Mouse (Mus musculus): ENCODE measurements around the gene Lrrc2.

Lrrc2 gene

GRCm38 (mm10) chr9:110947900-110948299 is 3.4 kb upstream of the Lrrc2 start:
- DNase-seq (ENCODE audit: low read depth, low spot score) = no peak

- DNase-seq (ENCODE audit: low read depth, low spot score) = no peak
Measured at GRCm38 (mm10) chr9:110948813-110949310, 2.5 kb upstream of the Lrrc2 start.

- DNase-seq (ENCODE audit: low read depth, low spot score) = no peak
Measured at GRCm38 (mm10) chr9:110950109-110950508, 1.2 kb upstream of the Lrrc2 start.

- no peak for DNase-seq (ENCODE audit: low read depth, low spot score)
Measured at GRCm38 (mm10) chr9:110951866-110952265, 521 bp downstream of the Lrrc2 start.

- no peak for DNase-seq (ENCODE audit: low read depth, low spot score)
Measured at GRCm38 (mm10) chr9:110952398-110952797, 1.1 kb downstream of the Lrrc2 start.

GRCm38 (mm10) chr9:110952931-110953549 is 1.7 kb downstream of the Lrrc2 start:
- no peak for DNase-seq (ENCODE audit: low read depth, low spot score)

- peak; percentile 71 for DNase-seq (ENCODE audit: low read depth, low spot score)
Measured at GRCm38 (mm10) chr9:110953550-110954461, 2.5 kb downstream of the Lrrc2 start.

- DNase-seq (ENCODE audit: low read depth, low spot score) = no peak
Measured at GRCm38 (mm10) chr9:110954681-110955445, 3.5 kb downstream of the Lrrc2 start.

GRCm38 (mm10) chr9:110955962-110956361 is 4.6 kb downstream of the Lrrc2 start:
- no peak for DNase-seq (ENCODE audit: low read depth, low spot score)

- no peak for DNase-seq (ENCODE audit: low read depth, low spot score)
Measured at GRCm38 (mm10) chr9:110959669-110960068, 8.3 kb downstream of the Lrrc2 start.

GRCm38 (mm10) chr9:110960230-110961149 is 9.1 kb downstream of the Lrrc2 start:
- DNase-seq (ENCODE audit: low read depth, low spot score) = no peak

- DNase-seq (ENCODE audit: low read depth, low spot score) = no peak
Measured at GRCm38 (mm10) chr9:110961386-110961785, 10.0 kb downstream of the Lrrc2 start.

- no peak for DNase-seq (ENCODE audit: low read depth, low spot score)
Measured at GRCm38 (mm10) chr9:110963566-110964115, 12.3 kb downstream of the Lrrc2 start.

GRCm38 (mm10) chr9:110965062-110965909 is 13.9 kb downstream of the Lrrc2 start:
- DNase-seq (ENCODE audit: low read depth, low spot score) = no peak

GRCm38 (mm10) chr9:110965910-110966231 is 14.5 kb downstream of the Lrrc2 start:
- DNase-seq (ENCODE audit: low read depth, low spot score) = no peak

GRCm38 (mm10) chr9:110979411-110979810 is 28.1 kb downstream of the Lrrc2 start:
- no peak for DNase-seq (ENCODE audit: low read depth, low spot score)

- DNase-seq (ENCODE audit: low read depth, low spot score) = no peak
Measured at GRCm38 (mm10) chr9:110982351-110982750, 31.0 kb downstream of the Lrrc2 start.

- DNase-seq (ENCODE audit: low read depth, low spot score) = no peak
Measured at GRCm38 (mm10) chr9:110984096-110984495, 32.8 kb downstream of the Lrrc2 start.

GRCm38 (mm10) chr9:110985541-110985940 is 34.2 kb downstream of the Lrrc2 start:
- DNase-seq (ENCODE audit: low read depth, low spot score) = no peak

GRCm38 (mm10) chr9:110985951-110986350 is 34.6 kb downstream of the Lrrc2 start:
- DNase-seq (ENCODE audit: low read depth, low spot score) = no peak

All from mesoderm, embryonic 11.5 days (tissue).